Mouse (Mus musculus) layer of hippocampus, adult 8-10 months (tissue): ENCODE data around the gene Akap2. TPM values are rescaled to one million over a fixed set of nuclear protein-coding genes. Genes with fewer than 3 reads are reported as not detected.
"Not testable (repeated sequence)": the region's sequence is repeated elsewhere in the genome, so short reads cannot be mapped to it uniquely, and the experiment has no call there.

Experiments used
- DNase-seq, 2 experiments: peaks; one replicate each; pipeline ENCODE4 v3.0.0; 2022; ENCODE audit warnings: low spot score in 2 of 2
- total RNA-seq, 4 experiments: library from RNA; stranded (reverse); gene quantifications; 2 replicates each; pipeline ENCODE4 v1.2.4; 2022

Gene Akap2
- total RNA-seq, 4 experiments from 2014 or later = 43.3 to 49.6 (median 48.5) TPM

- no peak for DNase-seq
Observed at GRCm38 (mm10) chr4:57862269-57862986, 145.0 kb downstream of the Akap2 start.

- DNase-seq = no peak
Observed at GRCm38 (mm10) chr4:57866088-57866487, 148.6 kb downstream of the Akap2 start.

GRCm38 (mm10) chr4:57866990-57867389 is 149.5 kb downstream of the Akap2 start:
- no peak for DNase-seq

GRCm38 (mm10) chr4:57867454-57867853 is 150.0 kb downstream of the Akap2 start:
- no peak for DNase-seq

- DNase-seq = no peak
Observed at GRCm38 (mm10) chr4:57879137-57879536, 161.7 kb downstream of the Akap2 start.

GRCm38 (mm10) chr4:57879804-57880357 is 162.4 kb downstream of the Akap2 start:
- DNase-seq = peak; percentile 52 to 85

GRCm38 (mm10) chr4:57883520-57884421 is 166.3 kb downstream of the Akap2 start:
- no peak for DNase-seq

- DNase-seq = no peak
Observed at GRCm38 (mm10) chr4:57884511-57884910, 167.1 kb downstream of the Akap2 start.

GRCm38 (mm10) chr4:57885186-57885585 is 167.7 kb downstream of the Akap2 start:
- no peak for DNase-seq

GRCm38 (mm10) chr4:57886066-57886887 is 168.8 kb downstream of the Akap2 start:
- DNase-seq = no peak

GRCm38 (mm10) chr4:57886888-57887230 is 169.4 kb downstream of the Akap2 start:
- no peak for DNase-seq

- no peak for DNase-seq
Observed at GRCm38 (mm10) chr4:57888246-57888645, 170.8 kb downstream of the Akap2 start.

GRCm38 (mm10) chr4:57888978-57889377 is 171.5 kb downstream of the Akap2 start:
- DNase-seq = not testable (repeated sequence)

GRCm38 (mm10) chr4:57889773-57890172 is 172.3 kb downstream of the Akap2 start:
- DNase-seq = no peak

- DNase-seq = no peak
Observed at GRCm38 (mm10) chr4:57892001-57892586, 174.6 kb downstream of the Akap2 start.

GRCm38 (mm10) chr4:57895140-57895539 is 177.7 kb downstream of the Akap2 start:
- DNase-seq = no peak

- DNase-seq = no peak
Observed at GRCm38 (mm10) chr4:57895902-57896301, 178.4 kb downstream of the Akap2 start.

GRCm38 (mm10) chr4:57896631-57897030 is 179.2 kb downstream of the Akap2 start:
- DNase-seq = no peak

- DNase-seq = no peak
Observed at GRCm38 (mm10) chr4:57901210-57901609, 183.8 kb downstream of the Akap2 start.

- no peak for DNase-seq
Observed at GRCm38 (mm10) chr4:57902619-57903018, 185.2 kb downstream of the Akap2 start.

GRCm38 (mm10) chr4:57904211-57904610 is 186.8 kb downstream of the Akap2 start:
- DNase-seq = peak in 1 of 2 experiments; percentile 63
